Mouse (Mus musculus): ENCODE results near the gene Tmem54.

Tmem54 gene

DNA sequence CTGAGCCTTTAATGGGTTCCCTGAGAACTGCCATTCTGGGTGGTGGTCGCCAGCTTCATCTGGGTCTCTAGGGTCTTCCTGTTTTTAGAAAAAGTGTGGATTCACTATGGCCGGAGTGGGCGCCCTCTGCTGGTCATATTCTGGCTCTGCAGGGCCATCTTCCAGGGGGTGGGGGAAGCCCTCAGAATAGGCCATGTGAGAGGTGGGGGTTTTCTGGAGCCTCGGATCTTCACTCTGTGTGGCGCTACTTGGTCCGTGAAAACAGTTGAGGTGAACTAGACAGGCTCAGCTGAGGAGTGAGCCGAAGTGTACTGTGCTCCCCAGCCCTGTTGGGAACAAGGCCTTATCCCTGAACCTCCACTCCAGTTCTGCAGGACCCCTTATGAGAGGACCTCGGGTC lies 24.8 kb downstream of the Tmem54 start:
- no peak for DNase-seq (ENCODE audit: low spot score)

DNA sequence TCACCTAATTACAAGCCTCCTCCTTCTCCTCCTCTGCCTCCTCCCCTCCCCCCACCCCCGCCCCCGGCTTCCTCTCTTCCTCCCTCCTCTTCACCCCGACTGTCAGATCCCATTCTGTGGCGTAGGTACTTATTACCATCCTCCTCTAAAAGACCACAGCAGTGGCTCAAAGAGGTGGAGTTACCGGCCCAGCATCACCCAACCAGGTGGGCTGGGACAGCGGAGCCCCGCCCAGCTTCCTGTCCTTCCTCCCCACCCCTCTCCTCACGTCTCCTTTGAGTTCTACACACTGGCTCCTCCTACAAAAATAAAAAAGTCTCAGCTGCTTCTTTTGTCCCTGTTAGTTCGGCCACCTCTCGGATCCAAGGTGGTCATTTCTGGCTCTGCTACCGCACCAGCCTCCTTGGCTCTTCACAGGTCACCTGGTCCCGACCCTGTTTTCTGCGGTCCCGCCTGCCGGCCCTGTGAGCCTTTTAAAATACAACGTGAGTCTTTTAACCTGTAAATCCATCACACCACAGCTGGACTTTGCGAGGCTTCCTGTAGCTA lies 25.5 kb downstream of the Tmem54 start:
- no peak for DNase-seq (ENCODE audit: low spot score)

DNA sequence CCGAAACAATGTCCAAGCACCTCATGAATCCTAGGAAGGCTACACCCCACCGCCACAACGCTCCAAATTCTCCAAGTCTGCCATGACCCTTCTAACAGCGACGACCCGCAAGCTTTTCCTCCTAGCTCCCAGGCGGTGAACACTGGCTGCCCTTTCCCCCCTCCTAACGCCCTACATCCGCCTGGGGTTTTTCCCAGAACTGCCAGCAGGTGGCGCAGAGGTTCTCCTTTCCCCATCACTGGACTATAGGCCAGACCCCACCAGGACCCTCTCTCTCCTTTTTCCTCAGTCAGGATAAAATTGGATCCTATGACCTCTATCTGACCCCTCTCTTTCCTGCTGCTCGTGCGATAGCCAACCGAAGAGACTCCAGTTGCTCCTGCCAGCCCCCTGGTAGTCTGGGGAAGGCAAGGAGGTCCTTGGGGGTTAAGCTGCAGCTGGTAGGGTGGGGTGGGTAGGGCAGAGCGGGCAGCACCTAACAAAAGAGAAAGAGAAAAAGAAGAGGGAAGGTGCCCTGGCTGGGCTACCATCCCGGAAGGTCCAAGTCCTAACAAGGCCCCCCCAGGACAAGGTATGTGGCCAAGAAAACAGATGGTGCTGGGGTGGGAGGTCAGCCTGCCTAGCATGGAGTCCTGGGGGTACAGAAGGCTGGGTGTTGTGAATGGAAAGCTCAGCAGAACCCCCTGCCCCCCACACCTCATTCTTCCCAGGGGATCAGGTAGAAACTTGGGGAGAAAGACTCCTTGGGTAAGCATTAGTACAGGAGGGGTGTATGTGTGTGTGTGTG lies 29.6 kb downstream of the Tmem54 start:
- no peak for DNase-seq (ENCODE audit: low spot score)

DNA sequence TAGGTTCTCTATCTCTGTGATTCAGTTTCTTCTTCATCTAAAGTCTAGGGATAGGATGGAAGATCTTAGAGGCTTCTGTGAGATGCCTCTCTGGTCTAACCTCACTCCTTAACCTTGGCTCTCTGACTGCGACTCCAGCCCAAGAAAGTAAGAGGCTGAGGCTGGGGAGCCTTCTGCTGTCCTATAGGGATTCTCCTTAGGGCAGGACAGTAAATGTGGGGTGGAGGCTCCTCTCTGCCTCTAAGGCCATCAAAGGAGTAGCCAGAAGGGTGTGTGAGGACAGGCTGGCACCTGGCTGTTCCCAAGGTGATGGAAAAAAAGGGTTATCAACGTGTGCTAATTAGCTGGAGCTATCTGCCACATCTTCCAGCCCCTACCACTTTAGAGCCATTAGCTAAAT lies 30.3 kb downstream of the Tmem54 start:
- DNase-seq (ENCODE audit: low spot score) = no peak

DNA sequence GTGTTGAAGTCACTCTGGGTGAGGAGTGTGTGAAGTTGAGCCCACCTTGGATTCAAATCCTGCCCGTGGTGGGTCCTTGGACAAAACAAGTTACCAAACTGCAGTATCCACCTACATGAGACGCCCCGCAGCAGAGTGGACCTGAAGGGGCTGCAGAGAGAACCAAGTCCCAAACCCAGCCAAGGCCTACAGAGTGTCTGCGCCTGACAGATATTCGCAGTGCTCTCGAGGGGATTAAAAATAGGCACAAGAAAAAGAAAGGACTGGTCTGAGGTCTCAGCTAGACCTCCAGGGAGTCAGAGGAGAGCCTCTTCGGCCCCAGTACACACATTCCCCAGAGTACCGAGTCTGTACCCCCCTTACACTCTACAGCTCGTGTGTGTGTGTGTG lies 30.8 kb downstream of the Tmem54 start:
- DNase-seq (ENCODE audit: low spot score) = no peak

DNA sequence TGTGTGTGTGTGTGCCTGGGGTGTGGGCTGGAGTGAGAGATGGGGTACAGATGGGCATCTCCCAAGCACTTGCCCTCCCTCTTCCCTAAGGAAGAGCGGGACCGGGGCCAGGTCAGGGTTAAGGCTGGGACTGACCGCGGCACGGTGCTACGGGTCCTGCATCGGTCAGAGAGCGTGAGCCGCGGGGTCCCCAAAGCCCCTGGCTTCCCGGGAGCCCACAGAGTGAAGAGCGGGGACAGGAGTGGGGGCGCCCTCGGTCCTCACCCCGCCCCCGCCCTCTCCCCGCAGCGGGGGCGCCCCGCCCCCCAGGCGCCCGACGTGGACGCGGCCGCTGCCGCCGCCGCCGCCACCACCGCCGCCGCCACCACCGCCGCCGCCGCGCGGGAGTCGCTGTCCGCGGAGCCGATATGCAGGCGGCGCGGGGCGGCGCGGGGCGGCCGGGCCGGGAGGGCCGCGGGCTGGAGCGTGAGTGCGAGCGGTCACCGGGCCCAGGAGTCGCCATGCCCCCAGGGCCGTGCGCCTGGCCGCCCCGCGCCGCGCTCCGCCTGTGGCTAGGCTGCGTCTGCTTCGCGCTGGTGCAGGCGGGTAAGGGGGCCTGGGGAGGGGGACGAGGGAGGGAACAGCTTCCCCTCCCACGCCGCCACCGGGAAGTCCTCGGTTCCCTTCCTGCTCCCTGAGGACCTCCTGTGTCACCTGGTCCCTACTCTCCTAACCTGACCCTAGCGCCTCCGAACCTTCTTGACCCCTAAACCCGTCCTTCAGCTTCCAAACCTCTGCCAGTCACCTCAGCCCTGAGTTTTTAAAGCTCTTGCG lies 31.4 kb downstream of the Tmem54 start, which contains the start of gene Fndc5:
Gene Fndc5, plus strand, starts transcription at position 421 of the 813 bp plus-strand sequence.
- DNase-seq (ENCODE audit: low spot score) = no peak

GRCm38 (mm10) chr4:129137392-129138321 lies 32.3 kb downstream of the Tmem54 start:
- no peak for DNase-seq (ENCODE audit: low spot score)

- no peak for DNase-seq (ENCODE audit: low spot score)
Measured at GRCm38 (mm10) chr4:129139642-129140041, 34.3 kb downstream of the Tmem54 start.

DNA sequence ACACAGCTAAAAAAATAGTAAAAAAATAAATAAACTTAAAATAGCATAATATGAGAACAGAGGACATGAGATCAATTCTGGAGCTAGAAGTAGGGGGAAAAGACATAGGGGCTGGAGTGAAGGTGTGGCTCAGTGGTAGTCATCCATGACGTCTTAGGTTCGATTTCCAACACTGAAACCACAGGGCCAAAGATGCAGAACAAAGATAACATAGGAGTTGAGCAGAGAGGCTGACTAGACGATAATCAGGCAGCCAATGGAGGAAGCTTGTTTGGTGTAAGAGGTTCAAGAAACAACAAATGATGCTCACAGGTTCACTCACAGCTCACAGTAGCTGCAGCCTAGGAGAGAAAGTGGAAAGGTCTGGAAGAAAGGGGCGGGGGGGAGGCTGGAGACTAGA lies 35.5 kb downstream of the Tmem54 start:
- DNase-seq (ENCODE audit: low spot score) = no peak

DNA sequence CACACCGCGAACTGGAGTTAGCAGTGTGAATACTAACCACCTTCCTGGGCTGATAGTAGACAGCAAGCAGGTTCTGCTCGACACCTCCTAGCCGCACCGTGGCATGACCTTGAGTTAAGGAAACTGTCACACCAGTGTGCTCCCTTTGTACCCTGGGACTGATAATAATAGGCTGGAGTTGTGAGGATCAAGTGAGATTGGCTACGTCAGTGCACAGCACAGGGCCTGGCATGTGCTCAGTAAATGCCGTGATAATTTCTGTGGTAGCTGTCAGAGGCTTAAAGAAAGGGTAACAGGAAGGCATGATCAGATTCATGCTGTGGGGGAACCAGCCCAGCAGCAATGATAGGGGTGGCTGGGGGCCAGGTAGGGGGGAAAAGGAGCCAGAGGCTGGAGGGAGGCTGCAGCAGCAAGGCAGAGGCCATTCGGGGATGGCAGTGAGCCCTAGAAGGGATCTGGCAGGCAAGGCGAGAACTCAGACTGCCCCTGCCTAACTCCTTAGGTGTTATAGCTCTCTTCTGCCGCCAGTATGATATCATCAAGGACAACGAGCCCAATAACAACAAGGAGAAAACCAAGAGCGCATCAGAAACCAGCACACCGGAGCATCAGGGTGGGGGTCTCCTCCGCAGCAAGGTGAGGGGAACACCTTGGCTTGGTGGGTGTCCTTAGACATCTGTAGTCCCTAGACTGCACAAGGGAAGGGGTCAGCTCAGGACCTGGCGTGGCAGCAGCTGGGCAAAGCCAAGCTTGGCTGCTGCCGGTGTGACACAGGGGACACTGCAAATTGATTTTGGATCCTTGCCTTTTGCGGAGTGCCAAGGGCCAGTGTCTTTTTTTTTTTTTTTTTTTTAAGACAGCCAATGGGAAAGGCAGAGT lies 36.5 kb downstream of the Tmem54 start:
- DNase-seq (ENCODE audit: low spot score) = no peak

DNA sequence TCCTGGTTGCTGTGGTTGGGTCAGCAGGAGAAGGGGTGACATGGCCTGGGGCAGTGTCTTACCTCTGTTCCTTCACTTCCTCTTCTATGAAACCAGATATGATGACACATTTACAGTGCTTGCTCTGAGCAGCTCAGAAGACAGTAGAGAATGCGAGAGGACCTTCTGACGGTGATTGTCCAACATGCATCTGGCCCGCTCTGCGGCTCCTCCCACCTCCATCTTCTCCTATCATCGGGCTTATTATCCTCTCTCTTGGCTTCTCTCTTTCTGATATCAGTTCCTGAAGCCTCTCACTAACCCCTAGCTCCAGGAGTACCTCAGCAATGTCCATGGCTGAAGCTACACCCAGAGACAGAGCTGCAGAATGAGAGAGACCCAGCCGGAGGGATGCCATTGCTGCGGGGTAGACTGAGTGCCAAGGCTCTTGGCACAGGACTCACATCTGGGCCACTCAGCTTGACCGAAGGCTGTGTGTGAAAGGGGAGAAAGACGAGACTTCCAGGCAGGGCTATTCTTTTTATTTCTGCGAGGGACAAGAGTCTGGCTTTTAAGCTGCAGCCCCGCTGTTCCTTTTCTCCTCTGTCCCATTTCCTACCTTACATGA lies 37.2 kb downstream of the Tmem54 start:
- DNase-seq (ENCODE audit: low spot score) = no peak

DNA sequence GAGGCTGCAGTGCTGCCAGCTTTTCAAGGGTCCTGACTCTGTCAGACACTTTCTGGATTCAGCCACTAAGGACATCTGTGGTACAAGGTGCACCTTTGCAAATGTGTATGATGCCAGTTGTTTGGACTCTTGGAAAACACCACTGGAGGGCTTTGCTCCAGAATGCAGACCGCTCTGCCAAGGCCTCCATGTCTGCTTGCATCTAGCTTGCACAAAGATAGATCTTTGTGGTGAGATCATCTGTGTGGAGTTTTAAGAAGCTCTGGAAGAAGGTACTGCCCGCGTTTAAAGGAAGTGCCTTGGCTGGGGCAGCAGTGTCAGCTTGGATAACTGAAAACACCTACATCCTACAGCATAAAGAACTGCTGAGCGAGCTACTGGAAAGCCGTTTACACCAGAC lies 38.2 kb downstream of the Tmem54 start:
- DNase-seq (ENCODE audit: low spot score) = no peak

- DNase-seq (ENCODE audit: low spot score) = no peak
Measured at GRCm38 (mm10) chr4:129144401-129145367, 39.3 kb downstream of the Tmem54 start.

- no peak for DNase-seq (ENCODE audit: low spot score)
Measured at GRCm38 (mm10) chr4:129145411-129145810, 40.1 kb downstream of the Tmem54 start.

GRCm38 (mm10) chr4:129145943-129146342 lies 40.6 kb downstream of the Tmem54 start:
- no peak for DNase-seq (ENCODE audit: low spot score)

- no peak for DNase-seq (ENCODE audit: low spot score)
Measured at GRCm38 (mm10) chr4:129146392-129146791, 41.0 kb downstream of the Tmem54 start.

- DNase-seq (ENCODE audit: low spot score) = no peak
Measured at GRCm38 (mm10) chr4:129147552-129148103, 42.3 kb downstream of the Tmem54 start.

DNA sequence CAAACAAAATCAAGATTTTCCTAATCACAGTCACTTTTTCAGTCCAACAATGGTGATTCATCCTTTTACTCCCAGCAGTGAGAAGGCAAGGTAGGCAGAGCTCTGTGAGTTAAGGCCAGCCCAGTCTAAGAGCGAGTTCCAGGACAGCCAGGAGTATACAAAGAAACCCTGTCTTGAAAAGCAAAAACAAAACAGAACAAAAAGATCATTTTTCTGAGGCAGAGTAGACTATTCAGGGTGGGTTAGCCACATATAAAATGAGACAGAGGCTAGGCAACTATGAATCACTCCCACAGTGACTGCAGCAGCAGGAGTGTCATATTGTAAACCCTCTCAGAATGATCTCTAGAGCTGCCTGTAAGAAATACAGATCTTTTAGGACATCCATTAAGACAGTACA lies 44.0 kb downstream of the Tmem54 start:
- no peak for DNase-seq (ENCODE audit: low spot score)

DNA sequence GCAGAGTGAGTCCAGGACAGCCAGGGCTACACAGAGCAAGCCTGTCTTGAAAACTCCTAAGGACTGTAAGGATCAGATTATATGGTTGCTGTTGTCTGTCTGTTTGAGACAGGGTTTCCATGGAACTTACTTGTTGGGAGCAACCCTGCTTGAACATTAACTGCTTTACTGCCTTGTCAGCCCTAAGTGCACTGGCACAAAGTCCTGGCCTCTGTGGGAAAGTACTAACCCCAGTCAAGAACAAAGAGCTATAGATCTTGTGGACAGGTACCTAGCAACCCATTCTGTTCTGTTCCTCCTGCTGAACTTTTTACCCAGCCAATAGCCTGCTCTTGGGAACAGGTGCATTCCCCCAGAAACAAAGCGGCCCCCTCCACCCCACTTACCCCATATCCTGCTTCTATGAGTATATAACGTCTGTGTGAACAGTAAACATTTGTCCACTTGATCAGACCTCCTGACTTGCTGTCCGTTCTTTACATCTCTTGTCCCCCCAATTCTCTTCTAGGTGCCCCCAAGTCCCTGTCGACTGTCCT lies 46.0 kb downstream of the Tmem54 start:
- no peak for DNase-seq (ENCODE audit: low spot score)

Measured in ovary, postnatal 10 days (tissue).